Mouse (Mus musculus): ENCODE data around the gene 3110070M22Rik. TPM values are rescaled to one million over a fixed set of nuclear protein-coding genes. Genes with fewer than 3 reads are reported as not detected.
"Not testable (repeated sequence)": the region's sequence is repeated elsewhere in the genome, so short reads cannot be mapped to it uniquely, and the experiment has no call there.

The 3110070M22Rik gene
- polyA plus RNA-seq (2016; fragmentation: Nextera tagmentation; extraction: Ambion mirVana) = 1.2 TPM in 2 replicates

DNA sequence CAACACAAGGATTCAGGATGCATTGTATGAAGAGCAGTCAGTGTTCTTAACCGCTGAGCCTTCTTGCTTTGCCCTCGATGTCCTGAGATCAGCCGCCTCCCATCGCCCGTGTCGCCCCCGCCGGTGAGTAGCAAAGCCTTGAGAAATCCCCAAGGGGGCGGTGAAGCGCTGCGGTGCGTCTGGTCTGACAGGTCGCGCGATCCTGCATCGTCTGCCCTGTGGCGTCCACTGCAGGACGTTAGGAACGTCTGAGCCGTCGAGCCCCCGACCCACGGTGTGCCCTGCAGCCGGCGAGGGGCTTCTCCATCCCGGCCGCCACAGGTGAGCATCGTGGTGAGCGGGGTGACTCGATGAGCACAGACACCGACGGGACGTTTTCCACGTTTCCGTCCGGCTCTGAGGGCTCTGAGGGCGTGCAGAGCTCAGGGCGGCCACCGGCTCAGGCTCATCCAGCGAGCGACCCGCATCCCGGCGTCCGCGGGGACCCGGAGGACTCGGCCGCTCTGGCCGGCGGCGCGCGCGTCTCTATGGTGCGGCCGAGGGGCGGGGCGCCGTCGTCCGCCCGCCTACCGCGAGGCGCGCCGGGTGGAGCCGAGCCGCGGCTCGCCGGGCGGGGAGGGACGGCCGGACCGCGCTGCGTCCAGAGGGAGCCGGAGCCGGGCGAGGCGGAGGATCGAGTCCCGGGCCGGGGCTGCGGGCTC, at the start of gene 3110070M22Rik, which contains the start of gene Tmem267:
3110070M22Rik (minus strand) TSS at position 504 of the 701 bp plus-strand sequence.
Tmem267 (plus strand) TSS at position 160 of the 701 bp plus-strand sequence.
- H3K36me3 ChIP-seq (replicated peaks) = peaks cover 31% of the 10 kb centered on the region
- H3K9me3 ChIP-seq = peaks cover 19% of the 10 kb centered on the region
- ATAC-seq (ENCODE audit: low FRiP score) = no peak
- no peak within 1 kb of the TSS for H3K9ac ChIP-seq
- no peak within 1 kb of the TSS for H3K4me3 ChIP-seq (replicated peaks)
- peak within 1 kb of the TSS; percentile 53 for H3K27ac ChIP-seq
- H3K4me1 ChIP-seq = no peaks in the 10 kb centered on the region
- peak within 1 kb of the TSS; percentile 40 for H3K4me2 ChIP-seq
- WGBS = 73% methylated on average over 87 of the region's 87 CpGs
- no peaks in the 10 kb centered on the region for H3K27me3 ChIP-seq

DNA sequence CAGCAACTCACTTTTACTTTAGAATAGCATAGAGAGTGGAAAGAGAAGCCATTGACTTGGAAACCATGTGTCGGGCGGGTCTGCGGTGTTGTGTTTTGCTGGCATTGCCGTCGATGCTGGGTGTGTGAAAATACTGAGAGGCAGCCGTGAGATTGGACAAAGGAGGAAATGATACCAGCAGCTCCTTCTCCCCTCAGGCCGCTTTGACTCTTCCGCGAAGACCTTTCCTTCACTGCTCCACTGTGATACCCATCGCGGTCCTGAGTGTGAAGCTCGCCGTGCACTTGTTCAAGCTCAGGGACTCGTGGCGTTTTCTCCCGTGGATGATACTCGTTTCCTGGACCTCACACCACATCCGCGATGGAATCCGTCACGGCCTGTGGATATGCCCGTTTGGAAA, 6.8 kb upstream of the 3110070M22Rik start:
- H3K9me3 ChIP-seq = peaks cover 22% of the 10 kb centered on the region
- not testable (repeated sequence) for ATAC-seq (ENCODE audit: low FRiP score); H3K9ac ChIP-seq; H3K27me3 ChIP-seq; H3K27ac ChIP-seq; H3K36me3 ChIP-seq (replicated peaks); H3K4me2 ChIP-seq; H3K4me3 ChIP-seq (replicated peaks); H3K4me1 ChIP-seq
- WGBS = 93% methylated on average over 13 of the region's 22 CpGs

DNA sequence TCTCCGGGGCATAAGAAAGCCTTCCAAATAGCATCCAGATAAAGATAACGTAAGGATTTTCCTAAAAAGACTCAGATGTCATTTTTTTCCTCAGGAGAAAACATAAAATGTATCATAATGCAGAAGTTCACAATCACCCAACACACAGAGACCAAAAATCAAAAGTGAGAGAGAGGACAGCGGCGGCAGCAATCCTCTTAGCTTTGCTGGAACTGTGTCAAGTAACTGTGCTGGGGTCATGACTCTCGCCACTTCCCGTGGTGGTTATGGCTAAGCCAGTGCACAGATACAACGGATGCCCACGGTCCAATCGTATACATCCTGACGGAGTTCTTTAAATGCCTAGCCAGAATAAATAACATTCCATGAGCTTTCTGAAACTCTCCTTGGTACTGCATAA, 3.9 kb upstream of the 3110070M22Rik start:
- ATAC-seq (ENCODE audit: low FRiP score); H3K9ac ChIP-seq; H3K4me3 ChIP-seq (replicated peaks); H3K4me2 ChIP-seq; H3K36me3 ChIP-seq (replicated peaks); H3K4me1 ChIP-seq; H3K27ac ChIP-seq; H3K27me3 ChIP-seq: not testable (repeated sequence)
- H3K9me3 ChIP-seq = peaks cover 24% of the 10 kb centered on the region
- WGBS = 91% methylated on average over 10 of the region's 10 CpGs

DNA sequence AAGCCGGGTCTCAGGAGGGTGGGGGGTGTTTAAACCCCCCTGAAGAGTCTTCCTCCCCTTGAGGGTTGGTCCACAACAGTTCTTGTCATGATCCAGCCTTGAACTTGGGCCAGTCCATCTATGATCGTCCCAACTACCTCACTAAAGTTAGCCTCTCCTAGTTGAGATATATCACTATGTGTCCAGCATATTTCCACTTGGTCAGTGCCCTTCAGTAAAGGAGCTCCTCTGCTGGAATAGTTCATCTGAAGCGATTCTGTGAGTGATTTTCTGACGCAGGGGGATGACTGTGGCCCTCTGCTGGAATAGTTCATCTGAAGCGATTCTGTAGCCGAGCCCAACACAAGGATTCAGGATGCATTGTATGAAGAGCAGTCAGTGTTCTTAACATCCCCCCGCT, 829 bp downstream of the 3110070M22Rik start:
- Histone ChIP-seq H3K4me1 (no peaks in the 10 kb centered on the region), H3K4me3 (replicated peaks) (no peak overlapping the region), H3K27ac (no peak overlapping the region), H3K4me2 (peak overlapping the region; percentile 40), H3K9me3 (peaks cover 19% of the 10 kb centered on the region), H3K27me3 (no peaks in the 10 kb centered on the region), H3K36me3 (replicated peaks) (peaks cover 36% of the 10 kb centered on the region), H3K9ac (no peak overlapping the region)
- 57% methylated on average over 7 of the region's 7 CpGs for WGBS
- ATAC-seq (ENCODE audit: low FRiP score) = no peak

DNA sequence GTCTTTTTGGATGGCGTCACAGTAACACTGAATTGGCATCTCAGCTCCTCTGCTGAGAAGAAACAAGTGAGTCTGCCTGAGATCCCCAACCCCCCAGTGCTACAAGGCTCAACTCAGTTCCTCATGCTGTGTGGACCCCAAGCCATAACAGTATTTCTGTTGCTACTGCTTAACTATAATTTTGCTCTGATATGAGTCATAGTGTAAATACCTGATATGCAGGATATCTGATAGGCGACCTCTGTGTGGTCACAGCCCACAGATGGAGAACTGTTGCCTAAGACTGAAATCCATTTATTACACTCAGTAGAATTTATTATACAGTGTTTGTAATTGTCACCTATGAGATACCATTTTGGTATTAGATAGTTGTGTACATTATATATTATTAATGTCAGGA, 10.4 kb downstream of the 3110070M22Rik start:
- Histone ChIP-seq H3K27me3 (no peaks in the 10 kb centered on the region), H3K27ac (no peak overlapping the region), H3K4me3 (replicated peaks) (no peak overlapping the region), H3K36me3 (replicated peaks) (peaks cover 69% of the 10 kb centered on the region), H3K9ac (no peak overlapping the region), H3K4me2 (no peak overlapping the region), H3K9me3 (no peaks in the 10 kb centered on the region), H3K4me1 (no peaks in the 10 kb centered on the region)
- WGBS = 96% methylated on average over 2 of the region's 2 CpGs
- no peak for ATAC-seq (ENCODE audit: low FRiP score)

DNA sequence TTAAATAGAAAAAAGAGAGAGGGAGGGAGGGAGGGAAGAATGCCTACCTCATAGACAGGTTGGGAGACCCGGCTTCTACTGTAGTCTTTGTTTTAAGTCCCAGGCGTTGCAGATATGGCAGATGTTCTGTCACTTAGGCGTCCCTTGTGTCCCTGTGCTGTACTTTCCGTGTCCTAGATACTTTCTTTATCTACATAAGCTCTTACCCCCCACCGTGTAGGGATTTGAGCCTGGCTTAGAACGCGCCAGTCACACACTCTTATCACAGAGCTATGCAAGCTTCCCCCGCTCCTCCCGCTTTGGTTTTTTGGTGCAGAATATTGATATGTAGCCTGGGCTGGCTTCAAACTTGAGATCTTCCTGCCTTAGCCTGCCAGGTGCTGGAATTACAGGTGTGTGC, 11.6 kb downstream of the 3110070M22Rik start:
- 87% methylated on average over 9 of the region's 9 CpGs for WGBS
- peaks cover 75% of the 10 kb centered on the region for H3K36me3 ChIP-seq (replicated peaks)

DNA sequence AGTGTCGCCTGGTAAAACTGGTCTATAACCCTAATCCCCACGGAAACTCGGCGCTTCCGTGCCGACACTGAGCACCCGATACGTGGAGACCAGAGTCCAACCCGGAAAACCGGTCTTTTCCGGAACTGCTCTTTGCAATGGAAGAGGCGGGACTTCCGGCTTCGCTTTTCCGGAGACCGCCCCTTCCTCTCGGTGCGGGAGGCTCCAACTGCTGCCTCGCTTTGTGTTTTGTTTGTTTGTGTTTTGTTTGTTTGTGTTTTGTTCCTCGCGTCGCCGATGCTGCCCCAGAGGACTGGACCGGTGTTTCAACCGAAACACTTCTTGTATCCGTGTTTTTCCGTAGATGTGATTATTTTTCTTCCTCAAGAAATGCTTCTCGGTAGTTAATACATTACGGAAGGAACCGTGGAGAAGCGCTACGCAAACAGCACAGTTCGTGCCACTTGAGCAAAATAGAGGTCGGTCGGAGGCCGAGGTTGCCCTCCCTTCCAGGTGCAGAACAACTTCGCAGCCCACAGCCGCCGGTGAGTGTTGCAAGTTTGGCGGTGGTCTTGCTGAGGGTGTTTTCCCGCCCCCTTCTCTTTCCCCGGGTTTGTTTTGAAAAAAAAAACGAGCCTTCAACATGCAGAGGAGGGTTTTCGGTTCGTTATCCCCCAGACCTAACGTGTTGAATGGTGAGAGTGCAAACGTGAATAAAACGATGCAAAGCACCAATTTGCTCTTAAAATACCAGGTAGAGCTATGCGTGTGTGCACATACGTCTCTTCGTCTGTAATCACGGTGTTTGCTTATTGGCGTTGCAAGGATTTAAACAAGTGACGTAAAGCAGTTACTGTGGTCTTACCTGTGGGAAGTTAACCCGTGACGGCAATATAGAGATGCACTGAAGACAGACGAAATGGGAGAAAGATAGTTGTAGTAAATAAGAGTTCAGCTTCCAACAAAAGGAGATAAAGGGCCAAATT, 25.3 kb downstream of the 3110070M22Rik start, which contains the start of gene 4833420G17Rik:
4833420G17Rik (plus strand) TSS at position 173 of the 965 bp plus-strand sequence.
- H3K4me1 ChIP-seq = peaks cover 19% of the 10 kb centered on the region
- peak within 1 kb of the TSS; percentile 74 for H3K4me2 ChIP-seq
- peak within 1 kb of the TSS; percentile 80 for H3K27ac ChIP-seq
- peak within 1 kb of the TSS; percentile 84 for H3K9ac ChIP-seq
- peak; percentile 98 for ATAC-seq (ENCODE audit: low FRiP score)
- 7% methylated on average over 57 of the region's 57 CpGs for WGBS
- peaks cover 33% of the 10 kb centered on the region for H3K36me3 ChIP-seq (replicated peaks)
- H3K27me3 ChIP-seq = no peaks in the 10 kb centered on the region
- H3K4me3 ChIP-seq (replicated peaks) = peak within 1 kb of the TSS; percentile 77
- no peaks in the 10 kb centered on the region for H3K9me3 ChIP-seq

More for the DNA sequence above, 11.6 kb downstream of the 3110070M22Rik start:
- Histone ChIP-seq H3K4me1 (no peaks in the 10 kb centered on the region), H3K4me3 (replicated peaks) (no peak overlapping the region), H3K27ac (no peak overlapping the region), H3K9me3 (no peaks in the 10 kb centered on the region), H3K27me3 (no peaks in the 10 kb centered on the region), H3K9ac (no peak overlapping the region), H3K4me2 (no peak overlapping the region)
- ATAC-seq (ENCODE audit: low FRiP score) = no peak

DNA sequence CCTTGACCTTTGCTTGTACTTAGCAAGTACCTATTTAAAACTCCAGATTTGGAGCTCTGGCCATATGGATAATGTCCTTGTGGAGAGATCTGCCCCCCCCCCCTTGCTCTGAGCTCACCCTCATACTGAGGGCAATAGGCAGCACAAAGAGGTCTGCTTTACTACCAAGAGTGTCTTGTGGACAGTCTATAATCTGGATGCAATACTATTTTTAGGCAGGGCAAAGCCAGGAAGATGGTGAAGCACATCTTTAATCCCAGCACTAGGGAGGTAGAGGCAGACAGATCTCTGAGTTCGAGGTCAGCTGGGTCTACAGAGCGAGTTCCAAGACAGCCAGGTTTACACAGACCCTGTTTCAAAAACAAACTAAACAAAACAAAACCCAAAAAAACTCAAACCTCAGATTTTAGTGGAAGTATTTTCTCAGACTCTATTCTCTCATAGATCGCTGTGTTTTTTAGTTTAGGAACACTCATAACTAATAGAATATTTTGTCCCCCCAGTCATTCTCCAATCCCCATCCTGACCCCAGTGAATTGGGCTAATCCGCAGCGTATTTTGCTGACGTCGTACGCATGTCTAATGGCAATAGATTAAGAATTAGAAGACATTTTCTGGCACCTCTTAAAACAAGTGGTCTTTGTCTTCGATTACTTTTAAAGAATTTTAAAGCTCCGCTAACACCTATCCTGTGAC, 26.1 kb downstream of the 3110070M22Rik start:
- peak overlapping the region; percentile 84; the same call in 1 of the 2 replicates for H3K9ac ChIP-seq
- peak overlapping the region; percentile 74 for H3K4me2 ChIP-seq
- peaks cover 19% of the 10 kb centered on the region for H3K4me1 ChIP-seq
- peak overlapping the region; percentile 77 for H3K4me3 ChIP-seq (replicated peaks)
- peaks cover 25% of the 10 kb centered on the region for H3K36me3 ChIP-seq (replicated peaks)
- H3K9me3 ChIP-seq = no peaks in the 10 kb centered on the region
- no peaks in the 10 kb centered on the region for H3K27me3 ChIP-seq
- H3K27ac ChIP-seq = peak overlapping the region; percentile 80
- 7% methylated on average over 10 of the region's 10 CpGs for WGBS
- ATAC-seq (ENCODE audit: low FRiP score) = peak; percentile 71

DNA sequence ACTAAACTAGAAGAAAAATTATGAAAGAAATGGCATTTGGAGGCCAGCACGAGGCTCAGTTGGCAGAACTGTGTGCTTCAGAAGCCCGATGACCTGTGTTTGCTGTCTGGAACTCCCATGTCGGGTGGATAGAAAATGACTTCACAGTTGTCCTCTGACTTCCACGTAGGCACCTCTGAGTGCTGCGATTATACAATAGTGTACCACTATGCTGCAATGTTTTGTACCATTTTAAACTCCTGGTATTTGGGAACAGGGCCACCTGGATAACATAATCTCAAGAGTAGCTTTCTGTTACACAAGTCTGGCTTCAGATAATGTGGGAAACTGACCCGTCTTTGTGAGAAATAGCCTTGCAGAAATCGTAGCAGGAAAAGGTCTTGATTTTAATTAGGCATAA, 31.8 kb downstream of the 3110070M22Rik start:
- no peaks in the 10 kb centered on the region for H3K4me1 ChIP-seq
- WGBS = 92% methylated on average over 7 of the region's 7 CpGs
- H3K4me2 ChIP-seq = no peak overlapping the region
- no peaks in the 10 kb centered on the region for H3K9me3 ChIP-seq
- H3K27ac ChIP-seq = no peak overlapping the region
- H3K9ac ChIP-seq = no peak overlapping the region
- H3K27me3 ChIP-seq = no peaks in the 10 kb centered on the region
- ATAC-seq (ENCODE audit: low FRiP score) = no peak
- H3K36me3 ChIP-seq (replicated peaks) = peaks cover 36% of the 10 kb centered on the region
- no peak overlapping the region for H3K4me3 ChIP-seq (replicated peaks)

DNA sequence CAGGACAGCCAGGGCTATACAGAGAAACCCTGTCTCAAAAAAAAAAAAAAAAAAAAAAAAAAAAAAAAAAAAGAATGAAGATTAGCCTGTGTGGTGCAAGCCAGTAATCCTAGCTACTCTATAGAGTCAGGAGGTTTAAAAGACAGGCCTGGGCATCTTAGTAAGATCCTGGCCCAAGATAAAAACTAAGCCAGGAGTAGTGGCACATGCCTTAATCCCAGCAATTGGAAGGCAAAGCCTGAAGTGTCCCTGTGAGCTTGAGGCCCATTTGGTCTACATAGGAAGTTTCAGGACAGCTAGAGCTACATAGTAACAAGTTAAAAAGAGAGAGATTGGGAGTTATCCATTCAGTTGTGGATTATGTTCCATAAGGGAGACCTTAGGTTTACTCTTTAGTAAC, 33.1 kb downstream of the 3110070M22Rik start:
- no peak overlapping the region for H3K27ac ChIP-seq
- H3K36me3 ChIP-seq (replicated peaks) = peaks cover 49% of the 10 kb centered on the region
- no peak overlapping the region for H3K4me3 ChIP-seq (replicated peaks)
- H3K9ac ChIP-seq = no peak overlapping the region
- no peaks in the 10 kb centered on the region for H3K4me1 ChIP-seq
- H3K27me3 ChIP-seq = no peaks in the 10 kb centered on the region
- no peak for ATAC-seq (ENCODE audit: low FRiP score)
- no peaks in the 10 kb centered on the region for H3K9me3 ChIP-seq
- no peak overlapping the region for H3K4me2 ChIP-seq

DNA sequence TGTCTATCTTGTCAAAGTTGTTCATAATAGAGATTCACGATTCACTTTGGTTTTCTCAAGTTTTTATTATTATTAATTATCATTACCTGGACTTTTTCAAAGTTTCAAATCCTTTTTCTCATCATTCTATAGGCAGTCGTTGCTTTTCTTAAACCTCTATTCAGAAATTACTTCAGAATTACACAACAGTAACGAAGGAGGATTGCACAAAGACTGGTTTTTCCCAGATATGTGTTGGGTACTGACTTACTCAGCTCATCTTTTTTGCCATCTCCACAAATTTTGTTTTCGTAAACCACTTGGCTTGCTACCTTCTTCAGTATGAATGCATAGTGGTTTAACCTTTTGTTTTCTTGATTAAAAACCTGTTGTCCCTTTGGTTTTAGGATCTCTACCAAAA, 34.6 kb downstream of the 3110070M22Rik start:
- WGBS = 93% methylated on average over 4 of the region's 4 CpGs
- ATAC-seq (ENCODE audit: low FRiP score) = no peak
- Histone ChIP-seq H3K4me2 (no peak overlapping the region), H3K4me1 (no peaks in the 10 kb centered on the region), H3K9ac (no peak overlapping the region), H3K9me3 (no peaks in the 10 kb centered on the region), H3K27ac (no peak overlapping the region), H3K4me3 (replicated peaks) (no peak overlapping the region), H3K36me3 (replicated peaks) (peaks cover 51% of the 10 kb centered on the region), H3K27me3 (no peaks in the 10 kb centered on the region)

DNA sequence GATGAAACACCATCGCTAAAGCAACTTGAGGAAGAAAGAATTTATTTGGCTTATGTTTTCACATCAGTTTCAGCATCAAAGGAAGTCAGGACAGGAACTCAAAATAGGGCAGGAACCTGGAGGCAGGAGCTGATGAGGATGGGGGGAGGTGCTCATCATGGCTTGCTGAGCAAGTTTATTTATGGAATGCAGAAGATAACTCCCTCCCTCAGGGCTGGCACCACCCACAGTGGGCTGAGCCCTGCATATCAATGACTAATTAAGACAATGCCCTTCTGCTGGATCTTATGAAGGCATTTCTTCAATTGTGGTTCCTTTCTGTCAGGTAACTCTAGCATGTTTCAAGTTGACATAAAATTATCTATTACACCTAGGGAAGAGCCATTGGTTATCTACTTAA, 45.9 kb downstream of the 3110070M22Rik start:
- Histone ChIP-seq H3K36me3 (replicated peaks) (peaks cover 60% of the 10 kb centered on the region), H3K4me2 (no peak overlapping the region), H3K9ac (no peak overlapping the region), H3K27me3 (no peaks in the 10 kb centered on the region), H3K4me1 (no peaks in the 10 kb centered on the region), H3K9me3 (no peaks in the 10 kb centered on the region), H3K4me3 (replicated peaks) (no peak overlapping the region), H3K27ac (no peak overlapping the region)
- WGBS = 95% methylated on average over 1 of the region's 1 CpGs
- no peak for ATAC-seq (ENCODE audit: low FRiP score)
